Mouse (Mus musculus): ENCODE data around the gene Vmn1r139. TPM values are rescaled to one million over a fixed set of nuclear protein-coding genes. Genes with fewer than 3 reads are reported as not detected.

Vmn1r139 gene
- polyA plus RNA-seq (2021; fragmentation: Nextera tagmentation): not detected in 2 replicates
- long read RNA-seq, experiment 1: 0 reads
- long read RNA-seq, experiment 2: 0 reads

GRCm38 (mm10) chr7:22068757-22069156, at the start of gene Vmn1r139:
Gene Vmn1r139, plus strand, starts transcription at chr7:22069057.

GRCm38 (mm10) chr7:22028797-22029196, 40.1 kb upstream of the Vmn1r139 start, which contains the start of gene Vmn1r138:
Gene Vmn1r138, minus strand, starts transcription at chr7:22028897.

GRCm38 (mm10) chr7:22056205-22056604, 12.7 kb upstream of the Vmn1r139 start, which contains the start of gene Gm6176:
Gene Gm6176, minus strand, starts transcription at chr7:22056305.

GRCm38 (mm10) chr7:22118145-22118544, 49.3 kb downstream of the Vmn1r139 start, which contains the start of gene Gm16451:
Gene Gm16451, minus strand, starts transcription at chr7:22118245.

GRCm38 (mm10) chr7:22134641-22135040, 65.8 kb downstream of the Vmn1r139 start, which contains the start of gene Gm10666:
Gene Gm10666, minus strand, starts transcription at chr7:22134741.

Other genes with a start within 250 kb of the Vmn1r139 start
- gene Vmn1r135, start 236.7 kb upstream of the Vmn1r139 start, polyA plus RNA-seq (2021; fragmentation: Nextera tagmentation): not detected in 2 replicates
- gene Gm5725, start 224.8 kb upstream of the Vmn1r139 start, polyA plus RNA-seq (2021; fragmentation: Nextera tagmentation): not detected in 2 replicates
- not detected in 2 replicates for gene Gm5891, start 147.8 kb upstream of the Vmn1r139 start, polyA plus RNA-seq (2021; fragmentation: Nextera tagmentation)
- gene Vmn1r137, start 74.5 kb upstream of the Vmn1r139 start, polyA plus RNA-seq (2021; fragmentation: Nextera tagmentation): not detected in 2 replicates
- not detected in 2 replicates for gene Vmn1r138, start 40.2 kb upstream of the Vmn1r139 start, polyA plus RNA-seq (2021; fragmentation: Nextera tagmentation)
- gene Gm6176, start 12.8 kb upstream of the Vmn1r139 start, polyA plus RNA-seq (2021; fragmentation: Nextera tagmentation): not detected in 2 replicates
- not detected in 2 replicates for gene Gm16451, start 49.2 kb downstream of the Vmn1r139 start, polyA plus RNA-seq (2021; fragmentation: Nextera tagmentation)
- gene Gm10666, start 65.7 kb downstream of the Vmn1r139 start, polyA plus RNA-seq (2021; fragmentation: Nextera tagmentation): not detected in 2 replicates
- not detected in 2 replicates for gene Vmn1r142, start 95.0 kb downstream of the Vmn1r139 start, polyA plus RNA-seq (2021; fragmentation: Nextera tagmentation)
- gene Vmn1r143, start 120.3 kb downstream of the Vmn1r139 start, polyA plus RNA-seq (2021; fragmentation: Nextera tagmentation): not detected in 2 replicates
- not detected in 2 replicates for gene Gm8653, start 132.2 kb downstream of the Vmn1r139 start, polyA plus RNA-seq (2021; fragmentation: Nextera tagmentation)
- gene Gm8453, start 160.4 kb downstream of the Vmn1r139 start, polyA plus RNA-seq (2021; fragmentation: Nextera tagmentation): not detected in 2 replicates